Mouse (Mus musculus) heart, adult 2 months (tissue): ENCODE measurements around the gene Rho.

Source experiments
- CTCF ChIP-seq: fragments of 200-600 bp; IDR thresholded peaks from 2 replicates; pipeline ENCODE4 v1.8.1; 2022; ENCODE audit warnings: antibody characterized with exemption, mild to moderate bottlenecking, moderate library complexity
- POLR2A ChIP-seq: fragments of 200-500 bp; IDR thresholded peaks from 2 replicates; pipeline ENCODE4 v1.6.1; 2011; ENCODE audit warnings: mild to moderate bottlenecking, low read depth, low read length, control low read depth; ENCODE audit not compliant: insufficient read depth

DNA sequence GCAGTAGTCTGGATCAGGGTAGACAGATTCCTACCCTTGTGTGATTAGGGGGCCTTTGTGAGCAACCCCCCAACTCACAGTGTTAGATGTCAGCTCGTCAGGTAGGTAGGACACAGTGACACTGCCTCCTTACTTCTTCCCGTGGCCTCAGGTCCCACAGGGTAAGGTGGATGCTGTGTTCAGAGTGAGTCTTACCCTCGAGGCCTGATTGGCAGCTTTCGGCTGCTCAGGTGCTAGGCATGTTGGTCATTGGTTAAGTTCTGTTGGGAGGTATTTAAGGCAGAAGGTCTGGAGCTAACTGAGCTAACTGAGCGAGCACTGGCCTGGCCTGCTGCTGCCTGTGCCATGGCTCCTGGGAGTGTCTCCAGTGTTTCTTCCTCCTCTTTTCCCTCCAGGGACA is 13.1 kb downstream of the Rho start, which contains the start of gene H1foo:
- TF ChIP-seq POLR2A, result no peak
- TF ChIP-seq CTCF, result no peak
